Comparison of ENCODE assay signal across 8 mouse cellular contexts in the genomic region with DNA sequence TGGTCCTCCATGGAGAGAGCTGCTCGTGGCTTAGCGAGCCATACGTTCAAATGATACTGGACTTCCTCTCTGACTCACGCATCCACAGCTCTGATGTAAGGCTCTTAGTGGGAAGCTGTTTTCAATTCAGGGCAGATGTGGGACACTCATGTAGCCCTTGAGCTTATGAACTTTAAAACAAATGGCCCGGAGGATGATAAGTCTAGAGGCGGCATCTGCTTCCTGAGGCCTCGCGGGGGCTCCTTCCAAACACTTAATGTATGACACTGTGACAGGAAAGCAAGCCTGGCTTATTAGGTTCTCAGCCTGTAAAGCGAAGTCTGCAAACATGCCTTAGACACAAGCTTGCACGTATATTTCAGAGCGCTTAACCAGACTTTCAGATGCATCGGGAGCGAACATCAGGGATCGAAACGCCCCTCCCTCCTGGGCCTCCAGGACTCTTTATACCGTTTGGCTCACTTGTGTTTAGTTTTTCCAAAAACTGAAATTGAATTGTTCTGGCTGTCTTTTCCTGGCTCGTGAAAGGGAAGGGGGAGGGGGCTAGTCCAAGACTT. TPM values are rescaled to one million over a fixed set of nuclear protein-coding genes. Genes with fewer than 3 reads are reported as not detected.
DNase-seq lines count a peak whose midpoint lies in the region; ATAC-seq lines count a peak whose summit lies in the region.
"Had no signal": no experiment of that assay in that cellular context is flagged by ENCODE, and none has a peak within 500 bp of the region (broad histone marks: within the 10 kb centered on the region; RNA-seq: fewer than 3 reads in every experiment).

No protein-coding gene starts in this region.

- peak overlapping the region; percentile 27; the same call in 1 of the 2 replicates for H3K27ac ChIP-seq in heart, embryonic 12.5 days (ENCODE audit: poor library complexity, severe bottlenecking)
- peak overlapping the region; percentile 28; the same call in 1 of the 2 replicates for H3K27ac ChIP-seq in liver, embryonic 11.5 days (ENCODE audit: low read depth, low read length)
- no peak overlapping the region for H3K27ac ChIP-seq in midbrain, embryonic 11.5 days (ENCODE audit: low read depth, low read length)

- no peaks in the 10 kb centered on the region for H3K36me3 ChIP-seq in heart, embryonic 12.5 days
- no peaks in the 10 kb centered on the region for H3K36me3 ChIP-seq in liver, embryonic 11.5 days (ENCODE audit: control insufficient read depth, insufficient read depth, low read length)
- H3K36me3 ChIP-seq in midbrain, embryonic 11.5 days (ENCODE audit: control insufficient read depth, insufficient read depth, low read length) = no peaks in the 10 kb centered on the region

- no peak overlapping the region for H3K9ac ChIP-seq in heart, embryonic 12.5 days
- H3K9ac ChIP-seq in liver, embryonic 11.5 days (ENCODE audit: low read depth, low read length) = no peak overlapping the region
- no peak overlapping the region for H3K9ac ChIP-seq in midbrain, embryonic 11.5 days (ENCODE audit: low read length)

- no peaks in the 10 kb centered on the region for H3K27me3 ChIP-seq in heart, embryonic 12.5 days (replicated peaks)
- no peaks in the 10 kb centered on the region for H3K27me3 ChIP-seq in liver, embryonic 11.5 days (replicated peaks; ENCODE audit: control insufficient read depth, insufficient read depth, low read length)
- H3K27me3 ChIP-seq in midbrain, embryonic 11.5 days (ENCODE audit: control insufficient read depth, insufficient read depth, low read length) = no peaks in the 10 kb centered on the region

- DNase-seq in 3T3-L1 (ENCODE audit: low read depth, low spot score) = peak; percentile 88
- DNase-seq in NIH3T3 (ENCODE audit: low read depth) = peak; percentile 82
- peak; percentile 38 for DNase-seq in liver, embryonic 11.5 days (ENCODE audit: low spot score)
- DNase-seq in frontal cortex, postnatal 36 days (ENCODE audit: low spot score in 2 of 2) = no peak
- no peak for DNase-seq in midbrain, embryonic 11.5 days (ENCODE audit: low spot score, missing footprints)
- DNase-seq: thymus, postnatal 14 days had no signal

- no peaks in the 10 kb centered on the region for H3K9me3 ChIP-seq in heart, embryonic 12.5 days (replicated peaks)
- H3K9me3 ChIP-seq in liver, embryonic 11.5 days (ENCODE audit: control insufficient read depth, low read length) = no peaks in the 10 kb centered on the region
- no peaks in the 10 kb centered on the region for H3K9me3 ChIP-seq in midbrain, embryonic 11.5 days (ENCODE audit: control insufficient read depth, low read length)

- H3K4me1 ChIP-seq in heart, embryonic 12.5 days (replicated peaks) = peaks cover 7% of the 10 kb centered on the region; the same call in 1 of the 2 replicates
- H3K4me1 ChIP-seq in liver, embryonic 11.5 days (replicated peaks; ENCODE audit: control insufficient read depth, insufficient read depth, low read length) = no peaks in the 10 kb centered on the region
- no peaks in the 10 kb centered on the region; the same call in 1 of the 2 replicates for H3K4me1 ChIP-seq in midbrain, embryonic 11.5 days (ENCODE audit: control insufficient read depth, insufficient read depth, low read length)

- WGBS in heart, embryonic 12.5 days = 57% methylated on average over 17 of the region's 17 CpGs
- 44% methylated on average over 17 of the region's 17 CpGs for WGBS in liver, embryonic 11.5 days
- WGBS in midbrain, embryonic 11.5 days = 71% methylated on average over 17 of the region's 17 CpGs

- peak; percentile 51; the same call in 1 of the 2 replicates for ATAC-seq in heart, embryonic 12.5 days (ENCODE audit: insufficient number of reproducible peaks, low FRiP score)
- 0 out of 2 replicates have a peak, but pooled peaks have one; percentile 39 for ATAC-seq in liver, embryonic 11.5 days (replicated peaks; ENCODE audit: low FRiP score)
- no peak for ATAC-seq in erythroid progenitor cell, adult 5-6 weeks (replicated peaks; ENCODE audit: low FRiP score, poor library complexity, severe bottlenecking)
- no peak for ATAC-seq in midbrain, embryonic 11.5 days (ENCODE audit: low FRiP score)

- H3K4me3 ChIP-seq in heart, embryonic 12.5 days = no peak overlapping the region
- H3K4me3 ChIP-seq in liver, embryonic 11.5 days (ENCODE audit: low read depth, low read length) = no peak overlapping the region
- no peak overlapping the region for H3K4me3 ChIP-seq in midbrain, embryonic 11.5 days (ENCODE audit: low read depth, low read length)

- peak overlapping the region; percentile 26 for H3K4me2 ChIP-seq in heart, embryonic 12.5 days
- 0 out of 2 replicates have a peak overlapping the region, but pooled peaks have one; percentile 10 for H3K4me2 ChIP-seq in liver, embryonic 11.5 days
- no peak overlapping the region for H3K4me2 ChIP-seq in midbrain, embryonic 11.5 days

RNA-seq across cellular contexts. Expression of a gene that starts 59.4 kb away (rescaled TPM):
- polyA plus RNA-seq in heart, embryonic 12.5 days (2016; fragmentation: Nextera tagmentation; extraction: Ambion mirVana) = 2.2 and 2.9 TPM in 2 replicates
- 1.2 and 1.7 TPM in 2 replicates for polyA plus RNA-seq in liver, embryonic 11.5 days (2014; fragmentation: Nextera tagmentation; extraction: Ambion mirVana)
- total RNA-seq in erythroid progenitor cell, adult 5-6 weeks (2015; ENCODE audit: low replicate concordance) = 2.1 and 4.7 TPM in 2 replicates
- total RNA-seq in erythroid progenitor cell, adult 5-6 weeks (2017; ENCODE audit: low replicate concordance) = 1.3 and 1.5 TPM in 2 replicates
- polyA plus RNA-seq in midbrain, embryonic 11.5 days (2014; fragmentation: Nextera tagmentation; extraction: Ambion mirVana) = 2.9 and 3.0 TPM in 2 replicates

Comparison
In these comparisons a context has a peak if more than half of its experiments do, and no peak if none do; other contexts are left out.
1. DNase-seq: peak in 3T3-L1 (single experiment), NIH3T3 (single experiment) and liver, embryonic 11.5 days (single experiment); none in frontal cortex, postnatal 36 days (0 of 2) and midbrain, embryonic 11.5 days (single experiment).
2. ATAC-seq: peak in heart, embryonic 12.5 days (single experiment) and liver, embryonic 11.5 days (single experiment); none in erythroid progenitor cell, adult 5-6 weeks (single experiment) and midbrain, embryonic 11.5 days (single experiment).